Mouse (Mus musculus) skeletal muscle tissue, postnatal 0 days (tissue): ENCODE data around the gene Ece2. TPM values are rescaled to one million over a fixed set of nuclear protein-coding genes. Genes with fewer than 3 reads are reported as not detected.

ENCODE experiments used
- microRNA counts: library from miRNA; unstranded; fragments of <30 nt; microRNA quantifications from one replicate; lab custom pipeline; 2015
- microRNA-seq, 2 experiments: library from miRNA; unstranded; fragments of <30 nt; microRNA quantifications; one replicate each; pipeline ENCODE4; 2016
- polyA plus RNA-seq: library from polyadenylated mRNA; unstranded; fragments of >200 nt; fragmentation: Nextera tagmentation; extraction: Ambion mirVana; gene quantifications from 2 replicates; pipeline ENCODE4 v1.2.1, GENCODE M21; 2015

Ece2 gene
- 0.35 and 0.40 TPM in 2 replicates for polyA plus RNA-seq

GRCm38 (mm10) chr16:20629731-20630634 lies at the start of gene Ece2:
TSS of gene Ece2 (plus strand) at chr16:20629828.

GRCm38 (mm10) chr16:20589366-20589938 lies 40.2 kb upstream of the Ece2 start, which contains the start of gene Vwa5b2:
TSS of gene Vwa5b2 (plus strand) at chr16:20589471.

GRCm38 (mm10) chr16:20611357-20612227 lies 18.0 kb upstream of the Ece2 start, which contains the start of the genes Eef1akmt4, Gm49333 and Alg3:
TSS of gene Eef1akmt4 (plus strand) at chr16:20611593.
TSS of gene Gm49333 (plus strand) at chr16:20611610.
TSS of gene Alg3 (minus strand) at chr16:20611735.

GRCm38 (mm10) chr16:20621191-20621990 lies 8.2 kb upstream of the Ece2 start, which contains the start of gene Camk2n2:
TSS of gene Camk2n2 (minus strand) at chr16:20621287.

GRCm38 (mm10) chr16:20651076-20651946 lies 21.7 kb downstream of the Ece2 start, which contains the start of gene Psmd2:
TSS of gene Psmd2 (plus strand) at chr16:20651652.

GRCm38 (mm10) chr16:20668013-20668412 lies 38.4 kb downstream of the Ece2 start, which contains the start of gene Eif4g1:
TSS of gene Eif4g1 (plus strand) at chr16:20668313.

GRCm38 (mm10) chr16:20693111-20693701 lies 63.6 kb downstream of the Ece2 start, which contains the start of gene Fam131a:
TSS of gene Fam131a (plus strand) at chr16:20693241.

MicroRNAs within 50 kb of the gene (microRNA counts, 519-probe panel; counts per million panel counts)
- microRNA mmu-miR-1224 (lab: Ali Mortazavi, UCI): 2,439 counts per million, percentile 68 among the panel's probes with 10 or more counts

Small RNA genes within 50 kb of the gene (microRNA-seq; reads per million reads assigned to microRNA genes)
- gene Mir1224: 0.61 to 0.64 reads per million in 2 experiments

Other genes with a start within 250 kb of the Ece2 start
- gene Abcc5, start 203.4 kb upstream of the Ece2 start, polyA plus RNA-seq: 28.1 and 28.5 TPM in 2 replicates
- 53.9 and 55.8 TPM in 2 replicates for gene Eif2b5, start 131.0 kb upstream of the Ece2 start, polyA plus RNA-seq
- gene Dvl3, start 112.8 kb upstream of the Ece2 start, polyA plus RNA-seq: 12.8 and 13.1 TPM in 2 replicates
- gene Ap2m1, start 94.3 kb upstream of the Ece2 start, polyA plus RNA-seq: 301 and 348 TPM in 2 replicates
- 48.5 and 53.1 TPM in 2 replicates for gene Abcf3, start 81.3 kb upstream of the Ece2 start, polyA plus RNA-seq
- gene Vwa5b2, start 40.4 kb upstream of the Ece2 start, polyA plus RNA-seq: 0.16 and 0.21 TPM in 2 replicates
- 13.6 and 14.7 TPM in 2 replicates for gene Eef1akmt4, start 18.2 kb upstream of the Ece2 start, polyA plus RNA-seq
- not detected in 2 replicates for gene Gm49333, start 18.2 kb upstream of the Ece2 start, polyA plus RNA-seq
- gene Alg3, start 18.1 kb upstream of the Ece2 start, polyA plus RNA-seq: 14.1 and 15.4 TPM in 2 replicates
- gene Camk2n2, start 8.5 kb upstream of the Ece2 start, polyA plus RNA-seq: 0.26 and 0.69 TPM in 2 replicates
- 177 and 191 TPM in 2 replicates for gene Psmd2, start 21.8 kb downstream of the Ece2 start, polyA plus RNA-seq
- gene Eif4g1, start 38.5 kb downstream of the Ece2 start, polyA plus RNA-seq: 87.6 and 96.4 TPM in 2 replicates
- 49.8 and 52.6 TPM in 2 replicates for gene Fam131a, start 63.4 kb downstream of the Ece2 start, polyA plus RNA-seq
- gene Polr2h, start 87.8 kb downstream of the Ece2 start, polyA plus RNA-seq: 42.0 and 46.2 TPM in 2 replicates
- 2.1 and 2.7 TPM in 2 replicates for gene Clcn2, start 87.9 kb downstream of the Ece2 start, polyA plus RNA-seq
- 4.6 and 5.1 TPM in 2 replicates for gene Chrd, start 103.3 kb downstream of the Ece2 start, polyA plus RNA-seq
- 0.77 and 0.82 TPM in 2 replicates for gene Thpo, start 104.7 kb downstream of the Ece2 start, polyA plus RNA-seq